Mouse (Mus musculus) olfactory bulb, adult 2 months (tissue): ENCODE results near the gene Zbtb32. TPM values are rescaled to one million over a fixed set of nuclear protein-coding genes. Genes with fewer than 3 reads are reported as not detected.

Experiments
- H3K27ac ChIP-seq: fragments of 200-500 bp; 2 replicates; pipeline ENCODE4 v1.5.1; 2012; ENCODE audit warnings: low read depth, low read length; ENCODE audit not compliant: insufficient read depth
- H3K4me1 ChIP-seq: fragments of 200-500 bp; 2 replicates; pipeline ENCODE4 v1.6.1; 2012; ENCODE audit warnings: low read length; ENCODE audit not compliant: control insufficient read depth, insufficient read depth
- H3K4me3 ChIP-seq: fragments of 200-500 bp; 2 replicates; pipeline ENCODE4 v1.5.1; 2012; ENCODE audit warnings: mild to moderate bottlenecking, low read depth, low read length, moderate library complexity; ENCODE audit not compliant: insufficient read depth
- CTCF ChIP-seq: fragments of 200-500 bp; IDR thresholded peaks from 2 replicates; pipeline ENCODE4 v1.5.1; 2012; ENCODE audit warnings: low read depth, mild to moderate bottlenecking, low read length, moderate library complexity; ENCODE audit not compliant: insufficient read depth
- POLR2A ChIP-seq: fragments of 200-500 bp; IDR thresholded peaks from 2 replicates; pipeline ENCODE4 v1.6.1; 2012; ENCODE audit warnings: mild to moderate bottlenecking, low read depth, low read length, moderate library complexity; ENCODE audit not compliant: insufficient read depth
- WGBS: fragments of 180-500 bp; shearing (Covaris S2); methylation state at CpG from one replicate; pipeline ENCODE4 v1.1.7; 2018; 5-methylcytosine and 5-hydroxymethylcytosine counted together
- polyA plus RNA-seq: library from polyadenylated mRNA; stranded (reverse); fragments of >200 nt; gene quantifications from 2 replicates; pipeline ENCODE4 v1.2.4, GENCODE M21; 2012; ENCODE audit warnings: low replicate concordance; ENCODE audit not compliant: missing spikeins, insufficient read depth, insufficient read length

The Zbtb32 gene
- polyA plus RNA-seq = not detected in 2 replicates

DNA sequence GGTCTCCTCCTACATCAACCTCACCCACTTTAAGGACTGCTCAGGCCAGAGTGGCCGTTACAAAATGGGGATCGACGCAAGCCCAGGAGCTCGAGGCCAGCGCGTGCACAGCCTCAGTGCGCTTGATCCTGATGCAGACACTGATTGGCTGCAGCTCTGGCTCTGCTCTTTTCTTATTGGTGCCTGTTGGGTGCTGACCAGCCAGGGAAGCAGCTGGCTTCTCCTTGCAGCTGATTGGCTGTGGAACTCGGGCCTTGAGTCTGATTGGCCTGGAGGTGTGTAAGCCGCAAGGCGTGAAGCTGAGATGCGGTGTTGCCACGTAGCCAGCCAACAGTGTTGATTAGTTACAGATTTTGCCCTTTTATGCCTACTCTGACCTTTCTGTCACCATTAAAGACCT lies at the start of gene Zbtb32:
Zbtb32 (minus strand) TSS at position 124 of the 400 bp plus-strand sequence.
- no peak within 1 kb of the TSS for H3K27ac ChIP-seq
- no peak within 1 kb of the TSS for H3K4me3 ChIP-seq
- peaks cover 5% of the 10 kb centered on the region for H3K4me1 ChIP-seq
- TF ChIP-seq CTCF (no peak), POLR2A (no peak)
- WGBS = 95% methylated on average over 12 of the region's 12 CpGs

DNA sequence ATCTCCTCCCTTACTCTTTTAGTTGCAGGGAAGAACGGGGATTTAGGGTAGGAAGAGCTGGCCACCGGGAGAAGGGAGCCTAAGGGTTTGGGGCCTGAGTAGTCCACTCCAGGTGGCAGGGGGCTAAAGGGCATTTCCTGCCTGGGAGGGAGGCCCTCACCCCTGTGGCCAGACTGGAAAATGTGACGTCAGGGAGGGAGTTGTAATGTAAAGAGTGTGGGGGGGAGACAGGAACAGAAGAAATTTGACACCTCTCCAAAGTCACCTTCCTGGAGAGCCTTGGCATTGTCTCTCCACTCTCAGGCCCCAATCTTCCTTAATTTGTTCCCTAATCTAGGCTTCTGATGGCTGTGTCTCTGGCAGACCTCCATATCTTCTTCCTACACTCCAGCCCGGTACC lies 40.4 kb upstream of the Zbtb32 start:
- no peak overlapping the region for H3K4me3 ChIP-seq
- H3K27ac ChIP-seq = no peak overlapping the region
- TF ChIP-seq CTCF (no peak), POLR2A (no peak)
- 22% methylated on average over 4 of the region's 4 CpGs for WGBS
- H3K4me1 ChIP-seq = peaks cover 4% of the 10 kb centered on the region; the same call in 1 of the 2 replicates

DNA sequence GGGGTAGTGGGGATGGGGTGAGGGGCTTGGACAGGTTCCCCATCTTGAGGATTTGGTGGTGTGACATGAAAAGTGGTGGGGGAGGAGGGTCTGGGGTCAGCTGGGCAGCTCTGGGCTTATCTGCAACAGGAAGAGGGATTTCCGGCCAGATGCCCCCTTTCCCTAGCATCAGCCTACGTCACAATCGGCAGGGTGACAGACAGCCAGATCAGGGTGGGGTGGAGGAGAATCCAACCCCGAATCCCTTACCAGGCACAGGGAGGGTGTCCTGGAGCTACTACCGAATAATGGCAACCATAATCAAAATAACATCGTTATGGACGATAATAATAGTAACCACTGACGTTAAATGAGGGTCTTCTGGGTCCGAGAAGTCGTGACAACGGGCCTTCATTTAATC lies 37.7 kb upstream of the Zbtb32 start:
- H3K4me1 ChIP-seq = peaks cover 4% of the 10 kb centered on the region; the same call in 1 of the 2 replicates
- TF ChIP-seq POLR2A (no peak), CTCF (no peak)
- no peak overlapping the region for H3K4me3 ChIP-seq
- 34% methylated on average over 11 of the region's 11 CpGs for WGBS
- H3K27ac ChIP-seq = no peak overlapping the region

DNA sequence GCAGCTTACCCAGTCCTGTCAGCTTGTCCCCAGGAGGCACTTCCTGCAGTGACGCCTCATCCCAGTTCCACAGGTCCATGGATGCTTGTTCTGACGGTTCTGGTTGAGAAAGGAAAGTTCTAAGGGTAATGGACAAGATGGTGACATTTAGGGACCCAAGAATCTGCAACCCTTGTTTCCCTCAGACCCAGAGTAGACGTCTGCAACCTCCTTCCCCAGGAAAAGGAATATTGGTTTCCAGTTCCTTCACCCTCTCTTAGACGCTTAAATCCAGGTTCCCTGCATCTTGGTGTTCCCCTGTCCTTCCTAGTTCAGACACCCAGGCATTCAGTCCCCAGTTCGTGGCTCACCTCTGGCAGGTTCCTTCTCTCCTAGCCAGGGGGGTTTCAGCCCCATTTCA lies 37.0 kb upstream of the Zbtb32 start, which contains the start of gene Etv2:
Etv2 (minus strand) TSS at position 101 of the 400 bp plus-strand sequence.
- Histone ChIP-seq H3K4me1 (peaks cover 4% of the 10 kb centered on the region; the same call in 1 of the 2 replicates), H3K27ac (no peak within 1 kb of the TSS), H3K4me3 (no peak within 1 kb of the TSS)
- TF ChIP-seq CTCF (no peak), POLR2A (no peak)
- 8% methylated on average over 5 of the region's 5 CpGs for WGBS

DNA sequence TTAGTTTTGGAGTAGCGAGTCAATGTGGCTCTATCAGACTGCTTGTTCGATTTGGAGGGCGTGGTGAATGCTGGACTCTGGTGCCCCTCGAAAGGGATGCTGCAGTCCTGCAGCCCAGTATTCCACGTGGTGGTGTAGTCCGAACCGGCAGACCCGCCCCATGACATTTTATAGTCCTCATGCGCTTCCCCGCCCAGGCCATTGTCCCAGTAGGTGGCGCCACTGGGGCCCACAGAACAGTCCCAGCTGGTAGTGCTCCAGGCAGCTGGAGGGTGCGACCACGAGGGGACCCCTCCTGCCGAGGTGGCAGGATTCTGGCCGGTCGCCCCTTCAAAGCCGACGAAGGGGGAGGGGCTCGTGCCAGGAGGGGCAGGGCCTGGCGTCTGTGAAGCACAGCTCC lies 35.9 kb upstream of the Zbtb32 start:
- Histone ChIP-seq H3K27ac (no peak overlapping the region), H3K4me1 (peaks cover 4% of the 10 kb centered on the region; the same call in 1 of the 2 replicates), H3K4me3 (no peak overlapping the region)
- 1% methylated on average over 20 of the region's 20 CpGs for WGBS
- TF ChIP-seq CTCF (no peak), POLR2A (no peak)

DNA sequence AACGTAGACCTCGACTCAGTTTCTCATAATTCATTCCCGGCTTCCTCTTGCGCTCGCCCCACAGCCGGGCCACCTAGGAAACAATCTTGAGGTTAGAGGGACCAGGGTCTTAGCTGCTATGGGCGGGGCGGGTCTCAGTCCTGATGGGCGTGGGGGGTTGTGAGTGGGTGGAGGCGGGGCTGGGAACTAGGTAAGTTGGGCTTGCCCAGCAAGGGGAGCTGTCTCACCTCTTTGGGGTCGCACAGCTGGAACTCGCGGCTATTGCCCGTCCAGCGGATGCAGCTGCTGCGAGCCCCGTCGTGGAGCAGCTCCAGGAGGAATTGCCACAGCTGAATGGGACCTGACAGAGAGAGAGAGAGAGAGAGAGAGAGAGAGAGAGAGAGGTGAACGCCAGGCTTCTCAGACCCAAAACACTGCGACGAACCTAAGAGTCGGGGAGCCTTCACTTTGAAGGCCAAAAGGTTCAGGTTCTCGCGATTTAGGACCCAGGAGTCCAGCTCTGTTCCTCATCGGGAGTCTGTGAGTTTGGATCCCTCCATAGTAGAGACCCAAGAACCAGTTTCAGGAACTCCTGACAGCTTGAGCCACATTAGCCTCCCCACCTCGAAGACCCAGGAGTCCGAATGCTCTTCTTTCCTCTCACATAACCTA lies 35.2 kb upstream of the Zbtb32 start:
- H3K4me1 ChIP-seq = peaks cover 4% of the 10 kb centered on the region; the same call in 1 of the 2 replicates
- 6% methylated on average over 27 of the region's 27 CpGs for WGBS
- TF ChIP-seq POLR2A (no peak), CTCF (no peak)
- no peak overlapping the region for H3K4me3 ChIP-seq
- no peak overlapping the region for H3K27ac ChIP-seq

DNA sequence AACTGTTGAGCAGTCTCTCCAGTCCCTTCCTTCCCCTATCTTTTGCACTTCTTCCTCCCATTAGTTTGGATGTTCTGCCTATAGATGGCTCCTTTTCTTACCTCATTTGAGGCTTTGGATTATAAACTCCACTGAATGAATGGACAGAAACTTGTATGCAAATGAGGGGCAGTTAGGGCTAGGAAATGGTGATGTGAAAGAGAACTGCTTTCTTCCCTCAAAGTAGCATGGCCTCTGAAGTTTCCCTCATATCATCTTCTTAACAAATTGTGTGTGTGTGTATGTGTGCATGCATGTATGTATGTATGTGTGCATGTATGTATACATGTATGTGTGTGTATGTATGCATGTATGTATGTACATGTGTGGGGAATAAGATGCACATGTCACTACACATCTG lies 30.3 kb upstream of the Zbtb32 start:
- TF ChIP-seq CTCF (no peak), POLR2A (no peak)
- Histone ChIP-seq H3K4me3 (no peak overlapping the region), H3K27ac (no peak overlapping the region), H3K4me1 (no peaks in the 10 kb centered on the region)

DNA sequence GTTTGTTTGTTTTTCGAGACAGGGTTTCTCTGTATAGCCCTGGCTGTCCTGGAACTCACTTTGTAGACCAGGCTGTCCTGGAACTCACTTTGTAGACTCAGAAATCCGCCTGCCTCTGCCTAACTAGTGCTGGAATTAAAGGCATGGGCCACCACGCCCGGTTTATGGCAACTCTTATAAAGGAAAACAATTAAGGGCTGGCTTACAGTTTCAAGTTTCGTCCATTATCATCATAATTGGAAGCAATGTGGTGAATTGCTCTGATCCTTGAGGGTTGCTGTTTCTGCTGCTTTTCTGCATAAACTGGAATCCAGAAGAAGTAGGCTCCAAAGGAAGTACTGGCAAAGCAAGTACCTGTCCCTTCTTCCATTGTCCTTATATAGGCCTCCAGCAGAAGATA lies 27.9 kb upstream of the Zbtb32 start:
- WGBS = 85% methylated on average over 5 of the region's 5 CpGs
- H3K4me1 ChIP-seq = peaks cover 9% of the 10 kb centered on the region; the same call in 1 of the 2 replicates
- H3K27ac ChIP-seq = no peak overlapping the region
- TF ChIP-seq POLR2A (no peak), CTCF (no peak)
- no peak overlapping the region for H3K4me3 ChIP-seq

DNA sequence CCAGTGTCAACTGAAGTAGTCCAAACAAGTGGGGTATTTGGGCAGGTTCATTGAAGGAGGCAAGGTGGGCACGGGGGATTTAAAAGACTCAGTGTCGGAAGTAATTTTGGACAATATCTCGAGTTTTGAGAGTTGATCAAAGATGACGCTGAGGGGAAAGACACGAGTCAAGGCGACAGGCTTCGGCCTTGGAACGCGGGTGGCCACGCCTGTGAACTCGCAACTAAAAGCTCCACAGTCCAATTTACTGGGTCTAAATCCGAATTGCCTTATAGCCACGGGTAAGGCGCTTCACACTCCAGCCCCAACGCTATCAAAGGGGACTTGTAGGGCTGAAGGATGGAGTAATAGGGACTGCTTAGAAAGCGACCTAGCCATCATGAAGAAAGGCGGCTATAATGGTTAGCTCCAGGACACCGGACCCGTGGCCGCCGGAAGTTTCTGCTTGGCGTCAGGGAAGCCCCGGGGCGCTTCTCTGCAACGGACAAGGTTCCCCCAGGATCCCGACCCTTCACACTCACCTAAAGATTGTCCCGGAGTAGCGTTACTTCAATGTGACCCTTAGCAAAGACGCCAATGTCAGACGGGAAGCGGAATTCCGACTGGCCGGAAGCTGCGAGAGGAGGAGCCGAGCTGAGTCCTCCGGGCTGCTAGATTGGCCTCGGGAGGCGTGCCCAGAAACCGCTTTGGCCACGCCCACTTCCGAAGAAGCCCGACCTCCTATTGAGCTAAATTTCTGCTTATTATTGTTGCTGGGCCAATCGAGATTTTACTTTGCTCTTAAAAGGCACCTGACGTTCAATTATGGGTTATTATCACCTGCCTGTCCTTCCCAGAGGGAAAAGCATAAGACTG lies 27.0 kb upstream of the Zbtb32 start, which contains the start of gene Cox6b1:
Cox6b1 (minus strand) TSS at position 622 of the 855 bp plus-strand sequence.
- H3K4me3 ChIP-seq = peak within 1 kb of the TSS; percentile 83
- peaks cover 9% of the 10 kb centered on the region; the same call in 1 of the 2 replicates for H3K4me1 ChIP-seq
- under 1% methylated on average over 44 of the region's 44 CpGs for WGBS
- peak within 1 kb of the TSS; percentile 35 for H3K27ac ChIP-seq
- no peak for TF ChIP-seq CTCF
- TF ChIP-seq POLR2A = 0 out of 2 replicates have a peak, but pooled peaks have one; percentile 43
